Mouse (Mus musculus) bone marrow, adult 2 months (tissue): ENCODE results near the gene 4930470P17Rik. TPM values are rescaled to one million over a fixed set of nuclear protein-coding genes. Genes with fewer than 3 reads are reported as not detected.

ENCODE experiments used
- H3K27ac ChIP-seq: fragments of 200-500 bp; 2 replicates; pipeline ENCODE4 v1.5.1; 2012; ENCODE audit warnings: low read depth, mild to moderate bottlenecking, control low read depth, inconsistent platforms, low read length; ENCODE audit not compliant: control insufficient read depth, poor library complexity, insufficient read depth
- H3K4me1 ChIP-seq: fragments of 200-500 bp; 2 replicates; pipeline ENCODE4 v1.6.1; 2011; ENCODE audit warnings: low read length; ENCODE audit not compliant: control insufficient read depth, insufficient read depth
- H3K4me3 ChIP-seq: fragments of 200-500 bp; replicated peaks from 2 replicates; pipeline ENCODE3; 2011; ENCODE audit warnings: mild to moderate bottlenecking, low read depth, low read length, control low read depth; ENCODE audit not compliant: control insufficient read depth
- CTCF ChIP-seq: fragments of 200-500 bp; IDR thresholded peaks from 2 replicates; pipeline ENCODE4 v1.5.1; 2011; ENCODE audit warnings: low read length, control low read depth; ENCODE audit not compliant: control insufficient read depth, insufficient read depth
- POLR2A ChIP-seq: fragments of 200-500 bp; IDR thresholded peaks from 2 replicates; pipeline ENCODE4 v1.6.1; 2011; ENCODE audit warnings: low read depth, mild to moderate bottlenecking, control low read depth, low read length, borderline replicate concordance; ENCODE audit not compliant: control insufficient read depth
- WGBS: fragments of 180-500 bp; shearing (Covaris S2); methylation state at CpG from one replicate; pipeline ENCODE4 v1.1.7; 2018; 5-methylcytosine and 5-hydroxymethylcytosine counted together
- polyA plus RNA-seq: library from polyadenylated mRNA; stranded (reverse); fragments of >200 nt; gene quantifications from 2 replicates; pipeline ENCODE4 v1.2.4, GENCODE M21; 2011; ENCODE audit warnings: low replicate concordance; ENCODE audit not compliant: missing spikeins, insufficient read depth, insufficient read length

The 4930470P17Rik gene
- not detected in 2 replicates for polyA plus RNA-seq

- TF ChIP-seq CTCF (no peak), POLR2A (no peak)
- 90% methylated on average over 9 of the region's 9 CpGs for WGBS
- H3K4me3 ChIP-seq: no peak within 1 kb of the TSS
- H3K4me1 ChIP-seq: no peaks in the 10 kb centered on the region
- no peak within 1 kb of the TSS; the same call in 1 of the 2 replicates for H3K27ac ChIP-seq
These were observed at the start of gene 4930470P17Rik for GRCm38 (mm10) chr2:170601917-170602316. Gene 4930470P17Rik, minus strand, starts transcription at chr2:170602017.

GRCm38 (mm10) chr2:170651483-170651882 lies 49.7 kb upstream of the 4930470P17Rik start:
- Histone ChIP-seq H3K27ac (no peak overlapping the region), H3K4me3 (no peak overlapping the region), H3K4me1 (no peaks in the 10 kb centered on the region)
- WGBS: 67% methylated on average over 1 of the region's 1 CpGs
- TF ChIP-seq POLR2A (no peak), CTCF (no peak)

- TF ChIP-seq POLR2A (no peak), CTCF (no peak)
- H3K4me1 ChIP-seq: no peaks in the 10 kb centered on the region
- H3K4me3 ChIP-seq: no peak overlapping the region
- H3K27ac ChIP-seq: no peak overlapping the region
- WGBS: 83% methylated on average over 11 of the region's 11 CpGs
These were observed 46.7 kb upstream of the 4930470P17Rik start for GRCm38 (mm10) chr2:170648542-170648941.

- no peak for TF ChIP-seq CTCF
- TF ChIP-seq POLR2A: no peak
These were observed 44.4 kb upstream of the 4930470P17Rik start for GRCm38 (mm10) chr2:170646201-170646600.

GRCm38 (mm10) chr2:170642338-170642806 lies 40.6 kb upstream of the 4930470P17Rik start:
- 65% methylated on average over 4 of the region's 4 CpGs for WGBS
- Histone ChIP-seq H3K27ac (no peak overlapping the region), H3K4me3 (no peak overlapping the region), H3K4me1 (no peaks in the 10 kb centered on the region)
- TF ChIP-seq CTCF (no peak), POLR2A (no peak)

More at GRCm38 (mm10) chr2:170646201-170646600, 44.4 kb upstream of the 4930470P17Rik start:
- WGBS: 83% methylated on average over 6 of the region's 6 CpGs
- Histone ChIP-seq H3K4me1 (no peaks in the 10 kb centered on the region), H3K27ac (no peak overlapping the region), H3K4me3 (no peak overlapping the region)

- WGBS: 75% methylated on average over 11 of the region's 11 CpGs
- Histone ChIP-seq H3K27ac (no peak overlapping the region), H3K4me1 (no peaks in the 10 kb centered on the region), H3K4me3 (no peak overlapping the region)
- TF ChIP-seq CTCF (no peak), POLR2A (no peak)
These were observed 38.5 kb upstream of the 4930470P17Rik start for GRCm38 (mm10) chr2:170640281-170640680.

GRCm38 (mm10) chr2:170638746-170639145 lies 36.9 kb upstream of the 4930470P17Rik start:
- Histone ChIP-seq H3K27ac (no peak overlapping the region), H3K4me1 (no peaks in the 10 kb centered on the region), H3K4me3 (no peak overlapping the region)
- WGBS: 59% methylated on average over 8 of the region's 8 CpGs
- TF ChIP-seq CTCF: no peak
- TF ChIP-seq POLR2A: no peak

GRCm38 (mm10) chr2:170632998-170633622 lies 31.3 kb upstream of the 4930470P17Rik start:
- Histone ChIP-seq H3K27ac (no peak overlapping the region), H3K4me1 (no peaks in the 10 kb centered on the region), H3K4me3 (no peak overlapping the region)
- WGBS: 94% methylated on average over 2 of the region's 2 CpGs
- TF ChIP-seq POLR2A (no peak), CTCF (no peak)
